In genomic region chr5:149647367-149648115, GRCm38 (mm10) we compare ENCODE assay signal across 12 mouse cellular contexts. TPM values are rescaled to one million over a fixed set of nuclear protein-coding genes. Genes with fewer than 3 reads are reported as not detected.
A peak's percentile ranks its signal among the peaks of the same experiment; 100 is the strongest.
DNase-seq lines count a peak whose midpoint lies in the region; ATAC-seq and TF ChIP-seq lines count a peak whose summit lies in the region.
"Had no signal": no experiment of that assay in that cellular context is flagged by ENCODE, and none has a peak within 500 bp of the region (broad histone marks: within the 10 kb centered on the region; RNA-seq: fewer than 3 reads in every experiment).

No protein-coding gene starts in this region.

- peaks cover 5% of the 10 kb centered on the region for H3K79me2 ChIP-seq in CH12.LX (replicated peaks; ENCODE audit: control insufficient read depth, extremely low read depth, insufficient read depth, poor library complexity, severe bottlenecking)

- no peaks in the 10 kb centered on the region for H3K27me3 ChIP-seq in heart, postnatal 0 days (ENCODE audit: control insufficient read depth, insufficient read depth, low read length)
- H3K27me3 ChIP-seq in CH12.LX (replicated peaks): no peaks in the 10 kb centered on the region
- H3K27me3 ChIP-seq in liver, embryonic 16.5 days (ENCODE audit: control insufficient read depth, insufficient read depth, low read depth, low read length): no peaks in the 10 kb centered on the region

- TF ChIP-seq EP300 in heart, postnatal 0 days (IDR thresholded peaks at IDR 0.05; ENCODE audit: low read depth): no peak
- no peak for TF ChIP-seq EP300 in CH12.LX (IDR thresholded peaks at IDR 0.05; ENCODE audit: low read length)

- dilution Hi-C loops in CH12.LX (cut with MboI; ENCODE audit: extremely low pct_ligation_motif_present, extremely low pct_unique_long_range_greater_than_20kb, low sequenced_read_pairs): no loop called here

- TF ChIP-seq CTCF in heart, postnatal 0 days (IDR thresholded peaks at IDR 0.05; ENCODE audit: low read depth): peak; percentile 40
- peak in 1 of 2 experiments; percentile 18; a peak in 1 of 4 replicates for TF ChIP-seq CTCF in CH12.LX (conservative IDR thresholded peaks at IDR 0.05 in 1 of 2, IDR thresholded peaks at IDR 0.05 in 1 of 2; ENCODE audit: low read depth in 2 of 2, low read length in 2 of 2)
- no peak for TF ChIP-seq CTCF in lung, adult 2 months (IDR thresholded peaks at IDR 0.05; ENCODE audit: insufficient read depth, low read length)

- ATAC-seq in heart, postnatal 0 days (ENCODE audit: insufficient read depth, low read depth): peak; percentile 53; the same call in 1 of the 2 replicates
- no peak for ATAC-seq in liver, embryonic 16.5 days (ENCODE audit: low read depth)
- ATAC-seq: CD4-positive, CD25-positive, alpha-beta regulatory T cell, adult 4 months had no signal

- no peaks in the 10 kb centered on the region for H3K9me3 ChIP-seq in heart, postnatal 0 days (replicated peaks; ENCODE audit: control insufficient read depth, low read length)
- H3K9me3 ChIP-seq in CH12.LX (replicated peaks; ENCODE audit: low read length): peaks cover 2% of the 10 kb centered on the region
- no peaks in the 10 kb centered on the region for H3K9me3 ChIP-seq in liver, embryonic 16.5 days (replicated peaks; ENCODE audit: control insufficient read depth, low read length)

- DNase-seq in heart, postnatal 0 days (ENCODE audit: low spot score): peak; percentile 10
- no peak for DNase-seq in heart, adult 9 months (ENCODE audit: low spot score in 2 of 2)
- DNase-seq in CH12.LX (ENCODE audit: extremely low read depth) (no peak), NIH3T3 (ENCODE audit: low read depth) (peak; percentile 40)
- DNase-seq in lung, adult 2 months: no peak
- DNase-seq in urinary bladder, postnatal 10 days (ENCODE audit: low spot score): no peak
- no peak for DNase-seq in spleen, postnatal 36 days (ENCODE audit: low spot score in 2 of 2)
- DNase-seq: cerebellum, adult 18-20 months; gastrocnemius, postnatal 14 days; thymus, adult 18-20 months had no signal

- in situ Hi-C loops in CH12.LX (cut with MboI; ENCODE audit: low pct_ligation_motif_present, low pct_unique_long_range_greater_than_20kb, low sequenced_read_pairs): no loop called here

- peak; percentile 6 for TF ChIP-seq RAD21 in CH12.LX (IDR thresholded peaks at IDR 0.05; ENCODE audit: low read depth, low read length)

- no peak for TF ChIP-seq POLR2A in CH12.LX (IDR thresholded peaks at IDR 0.05; ENCODE audit: low read depth, low read length)
- no peak for TF ChIP-seq POLR2A in lung, adult 2 months (IDR thresholded peaks at IDR 0.05; ENCODE audit: borderline replicate concordance, extremely low read depth, low read depth, low read length)

- WGBS in heart, postnatal 0 days: 67% methylated on average over 8 of the region's 8 CpGs
- WGBS in liver, embryonic 16.5 days (ENCODE audit: insufficient replicate concordance): 65% methylated on average over 8 of the region's 8 CpGs
- 54% methylated on average over 8 of the region's 8 CpGs for WGBS in lung, adult 2 months

- H3K4me1 ChIP-seq in heart, postnatal 0 days (ENCODE audit: control insufficient read depth, insufficient read depth): peaks cover 13% of the 10 kb centered on the region
- H3K4me1 ChIP-seq in CH12.LX (ENCODE audit: control insufficient read depth in 1 of 2, insufficient read depth in 2 of 2): peaks cover 0 to 20% of the 10 kb centered on the region in 2 experiments; a peak in 1 of 4 replicates
- H3K4me1 ChIP-seq in liver, embryonic 16.5 days (ENCODE audit: control insufficient read depth, low read depth, low read length): peaks cover 33% of the 10 kb centered on the region
- no peaks in the 10 kb centered on the region for H3K4me1 ChIP-seq in lung, adult 2 months (ENCODE audit: control insufficient read depth, insufficient read depth, low read length)

- no peak overlapping the region for H3K9ac ChIP-seq in heart, postnatal 0 days (replicated peaks; ENCODE audit: low read depth, low read length)
- H3K9ac ChIP-seq in CH12.LX (ENCODE audit: insufficient read depth, low read depth): no peak overlapping the region
- H3K9ac ChIP-seq in liver, embryonic 16.5 days (ENCODE audit: low read depth, low read length): no peak overlapping the region

- no peak overlapping the region for H3K27ac ChIP-seq in heart, postnatal 0 days (ENCODE audit: low read depth)
- H3K27ac ChIP-seq in CH12.LX (ENCODE audit: insufficient read depth, low read depth): no peak overlapping the region
- peak overlapping the region; percentile 34 for H3K27ac ChIP-seq in liver, embryonic 16.5 days (ENCODE audit: low read length)

- no peaks in the 10 kb centered on the region for H3K36me3 ChIP-seq in heart, postnatal 0 days (replicated peaks; ENCODE audit: control insufficient read depth, insufficient read depth, low read length)
- H3K36me3 ChIP-seq in CH12.LX (replicated peaks in 1 of 2; ENCODE audit: control insufficient read depth in 1 of 2, insufficient read depth in 1 of 2, low read length in 1 of 2): peaks cover 0 to 17% of the 10 kb centered on the region in 2 experiments
- no peaks in the 10 kb centered on the region for H3K36me3 ChIP-seq in liver, embryonic 16.5 days (ENCODE audit: control insufficient read depth, insufficient read depth)

- H3K4me3 ChIP-seq in heart, postnatal 0 days (ENCODE audit: low read depth, low read length): no peak overlapping the region
- H3K4me3 ChIP-seq in CH12.LX (replicated peaks in 1 of 3; ENCODE audit: low read depth in 2 of 3, low read length in 2 of 3, poor library complexity in 1 of 3): no peak overlapping the region
- no peak overlapping the region for H3K4me3 ChIP-seq in liver, embryonic 16.5 days (ENCODE audit: low read depth, low read length)
- H3K4me3 ChIP-seq in lung, adult 2 months (replicated peaks; ENCODE audit: extremely low read depth, low read depth, low read length): no peak overlapping the region

- H3K4me2 ChIP-seq in heart, postnatal 0 days (ENCODE audit: low read depth, low read length): no peak overlapping the region
- H3K4me2 ChIP-seq in CH12.LX (ENCODE audit: insufficient read depth, low read depth, poor library complexity, severe bottlenecking): no peak overlapping the region
- H3K4me2 ChIP-seq in liver, embryonic 16.5 days (ENCODE audit: low read depth, low read length): no peak overlapping the region

TF ChIP-seq in CH12.LX, 34 proteins besides CTCF, POLR2A, EP300 and RAD21:
- peak; percentile 22; the same call in 1 of the 2 replicates for TF ChIP-seq ZNF384 (IDR thresholded peaks at IDR 0.05; ENCODE audit: low read depth, low read length)
- no peak for TF ChIP-seq UBTF (IDR thresholded peaks at IDR 0.05; ENCODE audit: low read depth, low read length)
- TF ChIP-seq RCOR1 (conservative IDR thresholded peaks at IDR 0.05; ENCODE audit: low read depth, low read length): no peak

RNA-seq across cellular contexts. Expression of gene Hsph1, which starts 11.4 kb away (rescaled TPM):
- 4.7 and 5.2 TPM in 2 replicates for total RNA-seq in heart, postnatal 0 days (2014; rRNA removed; ENCODE audit: low replicate concordance)
- 8.7 and 9.7 TPM in 2 replicates for polyA plus RNA-seq in heart, postnatal 0 days (2015; fragmentation: Nextera tagmentation; extraction: Ambion mirVana)
- total RNA-seq in CH12.LX (2012; rRNA removed): 57.5 and 92.8 TPM in 2 replicates
- total RNA-seq in CH12.LX (2014; rRNA removed): 80.9 and 81.2 TPM in 2 replicates
- polyA plus RNA-seq in CH12.LX (2012; ENCODE audit: insufficient read length, low read depth): 156 and 167 TPM in 2 replicates
- polyA plus RNA-seq in liver, embryonic 16.5 days (2015; fragmentation: Nextera tagmentation; extraction: Ambion mirVana): 19.4 and 20.8 TPM in 2 replicates
- polyA plus RNA-seq in lung, adult 2 months (2012; rRNA removed): 7.3 and 7.7 TPM in 2 replicates

RNA-seq across cellular contexts. Expression of gene B3glct, which starts 30.5 kb away (rescaled TPM):
- total RNA-seq in heart, postnatal 0 days (2014; rRNA removed; ENCODE audit: low replicate concordance): 10.0 and 12.2 TPM in 2 replicates
- 5.7 TPM in 2 replicates for polyA plus RNA-seq in heart, postnatal 0 days (2015; fragmentation: Nextera tagmentation; extraction: Ambion mirVana)
- total RNA-seq in CH12.LX (2012; rRNA removed) (0.38 and 0.63 TPM in 2 replicates), CH12.LX (2014; rRNA removed) (0.90 and 1.3 TPM in 2 replicates)
- 0.55 and 2.1 TPM in 2 replicates for polyA plus RNA-seq in CH12.LX (2012; ENCODE audit: insufficient read length, low read depth)
- 3.0 and 3.6 TPM in 2 replicates for polyA plus RNA-seq in liver, embryonic 16.5 days (2015; fragmentation: Nextera tagmentation; extraction: Ambion mirVana)
- polyA plus RNA-seq in lung, adult 2 months (2012; rRNA removed): 3.9 and 5.1 TPM in 2 replicates

Comparison
In these comparisons a context has a peak if more than half of its experiments do, and no peak if none do; other contexts are left out.
1. DNase-seq: peak in heart, postnatal 0 days (single experiment) and NIH3T3 (single experiment); none in heart, adult 9 months (0 of 2), CH12.LX (single experiment), lung, adult 2 months (single experiment), urinary bladder, postnatal 10 days (single experiment) and spleen, postnatal 36 days (0 of 2).